Mouse (Mus musculus) frontal cortex, postnatal 36 days (tissue): ENCODE results near the gene Gm9195.
A peak's percentile ranks its signal among the peaks of the same experiment; 100 is the strongest.

Source experiments
- DNase-seq, 2 experiments: peaks; one replicate each; pipeline ENCODE4 v3.0.0; 2022; ENCODE audit warnings: low spot score in 2 of 2

Gm9195 gene

DNA sequence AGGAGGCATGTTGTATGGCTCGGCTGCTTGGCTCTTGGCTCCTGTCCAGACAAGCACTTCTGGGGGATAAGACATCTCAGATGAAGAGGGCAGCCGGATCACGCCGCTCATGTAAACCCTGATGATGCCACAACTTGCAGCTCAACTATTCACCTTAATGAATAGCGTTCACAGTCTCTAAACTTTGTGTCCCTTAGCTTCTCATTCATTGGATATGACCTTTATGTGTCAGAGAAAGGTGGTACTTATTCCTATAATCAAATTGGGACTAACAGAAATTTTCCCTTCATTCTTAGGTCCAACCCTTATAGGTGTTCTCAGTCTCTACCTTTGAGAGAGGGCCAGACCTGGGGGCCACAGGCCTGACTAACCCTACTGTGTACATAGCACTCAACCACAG is at the start of gene Gm9195:
Gm9195 (minus strand) TSS at position 101 of the 400 bp plus-strand sequence.
- no peak for DNase-seq

DNA sequence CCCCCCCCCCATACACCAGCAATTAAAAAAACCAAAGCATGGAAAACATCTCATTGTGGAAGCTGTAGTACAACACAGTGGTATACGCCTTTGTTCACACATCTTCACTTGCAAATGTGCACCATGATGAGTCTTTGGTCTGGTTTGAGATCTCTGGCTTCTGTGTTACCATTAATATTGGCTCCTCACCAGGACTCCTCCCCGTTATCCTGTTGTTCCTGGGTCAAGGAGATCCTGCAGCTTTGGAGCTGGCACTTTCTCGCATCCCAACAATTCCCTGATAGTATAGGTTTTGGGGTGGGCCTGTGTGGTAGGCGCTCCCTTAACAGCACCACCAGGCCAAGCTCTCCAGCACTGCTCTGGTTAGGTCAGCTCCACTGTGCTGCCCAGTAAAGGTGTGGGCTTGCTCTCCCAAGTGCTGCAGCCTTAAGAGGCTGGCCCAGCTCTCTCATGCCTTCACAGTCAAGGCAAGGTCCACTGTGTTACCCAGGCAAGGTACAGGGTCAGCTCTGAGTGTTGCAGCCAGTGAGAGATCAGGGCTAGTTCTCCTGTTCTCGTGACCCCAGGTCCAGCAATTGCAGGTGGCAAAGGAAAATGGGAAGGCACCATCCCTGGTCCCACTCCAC is 44.9 kb upstream of the Gm9195 start:
- no peak for DNase-seq

DNA sequence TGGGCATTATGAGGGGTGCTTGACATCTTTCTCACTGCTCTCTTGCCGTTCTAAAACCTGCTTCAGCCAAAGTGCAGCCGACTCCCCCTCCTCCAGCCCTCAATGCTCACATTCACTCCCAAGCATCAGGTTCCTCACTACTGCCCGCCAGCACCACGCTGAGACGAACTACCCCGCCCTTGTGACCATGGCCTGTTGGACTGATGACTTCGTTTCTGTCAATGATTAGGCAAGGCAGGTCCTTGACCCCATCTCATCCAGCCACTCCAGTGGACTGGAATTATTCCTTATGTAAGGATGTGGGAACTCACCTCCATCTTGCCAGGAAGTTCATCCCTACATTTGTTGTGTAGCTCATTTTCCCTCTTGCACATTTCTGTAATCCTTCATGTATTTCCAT is 42.2 kb upstream of the Gm9195 start:
- no peak for DNase-seq

DNA sequence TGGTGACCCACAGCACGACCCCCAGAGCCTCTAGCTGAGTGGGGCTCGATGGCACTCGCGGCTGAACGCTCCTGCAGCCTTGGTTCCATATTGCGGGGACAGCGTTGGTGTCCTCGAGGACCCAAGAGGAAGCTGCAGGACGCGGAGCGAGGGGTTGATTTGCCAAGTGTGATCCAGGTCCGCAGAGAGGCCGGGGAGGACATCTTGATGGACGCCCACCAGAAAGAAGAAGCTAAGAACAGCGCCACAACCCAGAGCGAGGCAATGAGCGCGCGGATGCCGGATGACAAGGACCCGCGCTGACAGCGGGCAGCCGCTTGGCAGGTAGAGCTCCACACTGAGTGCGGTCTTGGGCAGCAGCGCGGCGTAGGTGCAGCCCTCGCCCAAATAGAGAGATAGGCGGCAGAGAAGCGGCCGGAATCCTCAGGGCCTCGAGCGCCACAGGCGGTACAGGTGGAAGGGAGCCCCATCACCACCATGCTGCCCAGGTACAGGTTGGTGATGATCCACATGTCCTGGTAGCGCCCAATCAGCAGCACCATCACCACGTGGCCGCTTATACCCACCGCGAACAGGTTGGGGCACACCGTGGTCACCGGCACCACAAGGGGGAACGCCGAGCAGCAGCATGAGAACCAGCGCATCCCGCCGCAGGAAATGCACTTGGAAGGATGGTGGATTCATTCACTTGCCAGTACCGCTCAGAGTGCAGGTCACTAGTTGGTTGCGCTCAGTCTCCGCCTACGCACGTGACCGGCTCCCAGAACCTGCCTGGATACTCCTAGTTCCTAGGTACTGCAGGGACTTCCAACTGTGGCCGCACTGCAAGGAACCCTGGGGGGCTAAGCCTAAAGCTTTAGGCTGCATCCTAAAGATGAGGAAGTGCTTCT is 40.6 kb upstream of the Gm9195 start:
- peak in 1 of 2 experiments; percentile 7 for DNase-seq

DNA sequence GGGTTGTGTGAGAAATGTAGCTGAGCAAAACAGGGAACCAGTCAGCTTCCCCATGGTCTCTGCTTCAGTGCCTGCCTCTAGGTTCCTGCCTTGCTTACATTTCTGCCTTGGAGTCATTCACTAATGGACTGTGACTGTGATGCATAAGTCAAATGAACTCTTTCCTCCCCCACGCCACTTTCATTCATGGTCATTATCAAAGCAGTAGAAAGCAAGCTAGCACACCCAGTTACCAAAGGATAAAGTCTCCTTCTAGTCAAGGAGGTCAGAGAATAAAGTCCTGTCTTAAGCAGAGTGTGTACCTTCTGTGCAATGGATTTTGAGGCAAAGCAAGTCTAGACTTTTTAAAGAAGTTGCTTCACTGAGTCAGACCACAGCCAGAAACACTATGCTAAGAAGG is 35.5 kb upstream of the Gm9195 start:
- DNase-seq = no peak

DNA sequence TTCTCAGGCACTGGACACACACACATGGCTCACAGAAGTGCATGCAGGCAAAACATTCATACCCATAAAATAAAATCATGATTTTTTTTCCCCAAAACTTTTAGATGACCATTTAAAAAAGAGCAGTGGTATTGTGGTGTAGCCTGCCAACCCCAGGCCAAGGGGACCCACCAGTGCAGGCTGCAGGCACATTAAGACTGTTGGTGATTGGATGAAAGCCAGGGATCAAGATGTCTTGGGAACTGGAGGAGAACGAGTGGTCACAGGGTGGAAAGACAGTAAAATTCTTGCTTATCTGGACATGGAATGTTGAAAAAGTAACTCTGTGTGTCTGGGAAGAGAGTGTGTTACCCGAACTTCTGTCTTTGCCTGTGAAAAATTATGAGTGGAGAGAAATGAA is 27.9 kb upstream of the Gm9195 start:
- no peak for DNase-seq

DNA sequence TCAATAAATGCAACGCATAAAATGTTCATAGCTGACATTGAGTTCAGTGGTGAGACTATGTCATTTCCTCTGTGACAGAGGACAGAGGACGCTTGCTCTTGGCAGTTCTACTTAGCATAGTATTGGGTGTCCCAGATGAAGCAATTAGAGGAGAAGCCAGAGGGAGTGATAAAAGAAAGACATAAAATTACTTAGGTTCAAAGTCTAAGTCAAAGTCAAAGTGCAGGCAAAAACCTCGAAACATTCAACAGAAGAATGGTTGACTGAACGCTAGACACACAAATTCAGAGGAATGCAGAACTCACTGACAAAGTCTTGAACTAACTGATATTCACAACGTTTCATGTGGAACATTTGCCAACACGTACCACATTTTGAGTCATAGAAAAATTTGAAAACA is 27.1 kb upstream of the Gm9195 start:
- no peak for DNase-seq

DNA sequence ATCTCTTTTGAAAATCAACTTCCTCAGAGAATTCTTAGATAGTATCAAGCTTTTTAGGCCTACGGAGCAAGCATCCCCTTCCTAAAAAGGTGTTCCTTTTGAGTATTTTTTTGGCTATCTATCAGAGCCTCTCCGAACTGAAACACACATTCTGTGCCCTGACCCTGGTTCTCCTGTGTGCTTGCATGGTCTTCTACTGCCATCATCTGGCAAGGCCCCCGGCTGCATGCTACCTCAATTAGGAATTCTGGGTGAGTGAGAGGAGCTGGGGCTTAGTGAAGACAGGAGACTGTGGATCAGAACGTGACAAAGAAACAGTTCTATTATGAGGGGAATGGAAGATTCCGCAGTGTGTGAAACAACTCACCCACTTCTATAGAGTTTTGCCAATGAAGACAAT is 24.7 kb upstream of the Gm9195 start:
- peak; percentile 42 to 54 for DNase-seq

DNA sequence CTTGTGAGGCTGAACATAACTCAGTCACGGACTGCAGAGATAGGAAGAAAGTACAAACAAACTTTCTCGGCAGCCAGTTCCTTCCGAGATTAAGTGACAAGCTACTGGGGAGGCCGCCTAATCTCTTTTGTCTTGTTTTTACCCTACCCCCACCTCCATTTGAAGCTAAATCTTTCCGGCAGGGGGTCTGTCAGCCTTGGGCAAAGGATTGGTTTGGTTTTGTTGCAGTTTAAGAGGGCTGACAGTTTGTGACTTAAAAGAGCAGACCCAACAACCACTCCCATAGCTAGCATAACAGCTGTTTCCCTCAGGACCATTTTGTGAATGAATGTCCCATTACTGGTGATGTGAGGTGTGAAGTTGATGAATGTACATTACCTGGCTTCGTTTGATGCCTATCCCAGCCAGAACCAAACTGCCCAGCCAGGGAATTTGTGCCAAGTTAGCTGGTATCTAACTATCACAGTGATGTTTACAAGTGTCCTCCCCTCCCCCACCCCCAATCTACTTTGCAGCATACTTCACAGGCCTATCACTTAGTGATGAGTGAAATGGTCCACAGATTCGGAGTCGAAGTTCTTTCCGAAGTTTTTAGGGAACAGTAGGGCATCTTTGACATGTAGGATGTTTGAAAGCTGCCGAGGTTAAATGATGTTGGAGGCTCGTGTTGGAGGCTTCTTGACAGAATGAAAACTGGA is 15.2 kb upstream of the Gm9195 start:
- no peak for DNase-seq

DNA sequence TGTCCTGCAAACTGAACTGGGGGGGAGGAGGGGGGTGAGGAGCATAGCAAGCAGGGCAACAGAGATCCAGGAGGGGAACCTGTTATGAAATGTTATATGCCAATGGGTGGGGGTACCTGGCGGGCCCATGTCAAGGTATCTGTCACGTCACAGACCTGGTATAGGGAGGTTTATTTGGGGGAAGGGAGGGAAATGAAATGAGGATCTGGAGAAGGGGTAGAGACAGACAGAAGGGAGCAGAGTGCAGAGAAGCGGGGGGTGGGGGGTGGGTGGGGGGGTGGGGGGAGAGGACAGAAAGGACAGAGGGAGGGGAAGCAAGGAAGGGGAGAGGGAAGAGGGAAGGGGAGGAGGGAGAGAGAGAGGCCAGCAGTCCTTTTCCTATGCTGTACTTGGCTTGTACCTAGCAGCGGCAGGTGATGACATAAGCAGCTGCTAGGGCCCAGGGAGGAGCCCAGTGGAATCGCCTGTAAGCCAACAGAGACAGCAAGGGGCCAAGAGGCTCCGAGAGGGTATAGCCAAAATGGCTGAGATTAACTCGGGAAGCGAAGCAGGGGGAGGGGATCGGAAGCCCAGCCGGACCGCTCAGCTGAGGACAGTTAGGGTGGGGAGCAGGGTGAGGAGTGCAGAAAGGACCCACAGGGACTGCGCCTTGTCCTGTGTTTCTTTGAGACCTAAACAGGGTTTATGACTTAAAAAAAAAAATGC is 14.5 kb upstream of the Gm9195 start:
- no peak for DNase-seq

DNA sequence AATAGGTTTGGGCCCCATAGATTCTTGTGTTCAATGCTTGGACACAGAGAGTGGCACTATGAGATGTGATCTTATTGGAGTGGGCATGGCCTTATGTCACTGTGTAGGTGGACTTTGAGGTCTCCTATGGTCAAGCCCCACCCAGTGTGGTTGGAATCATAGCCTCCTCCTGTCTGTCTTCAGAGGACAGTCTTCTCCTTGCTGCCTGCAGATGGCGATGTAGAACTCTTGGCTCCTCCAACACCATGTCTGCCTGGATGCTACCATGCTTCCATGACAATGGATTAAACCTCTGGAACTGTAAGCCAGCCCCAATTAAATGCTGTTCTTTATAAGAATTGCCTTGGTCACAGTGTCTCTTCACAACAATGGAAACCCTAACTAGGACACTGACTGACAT is 13.3 kb upstream of the Gm9195 start:
- DNase-seq = no peak

DNA sequence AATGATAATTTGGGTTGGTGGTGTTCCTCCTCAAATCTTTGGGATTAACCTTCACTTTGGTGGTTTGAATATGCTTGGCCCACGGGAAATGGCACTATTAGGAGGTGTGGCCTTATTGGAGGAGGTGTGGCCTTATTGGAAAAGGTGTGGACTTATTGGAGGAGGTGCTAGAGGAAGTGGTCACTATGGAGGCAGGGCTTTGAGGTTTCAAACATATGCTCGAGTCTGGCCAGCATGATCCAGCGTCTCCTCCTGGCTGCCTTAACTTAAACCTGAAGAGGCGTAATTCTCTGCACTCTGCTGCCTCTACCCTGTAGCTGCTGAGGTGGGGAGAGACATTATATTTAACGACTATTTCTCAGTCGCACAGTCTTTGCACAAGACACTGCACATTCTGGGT is 11.6 kb upstream of the Gm9195 start:
- DNase-seq = no peak

DNA sequence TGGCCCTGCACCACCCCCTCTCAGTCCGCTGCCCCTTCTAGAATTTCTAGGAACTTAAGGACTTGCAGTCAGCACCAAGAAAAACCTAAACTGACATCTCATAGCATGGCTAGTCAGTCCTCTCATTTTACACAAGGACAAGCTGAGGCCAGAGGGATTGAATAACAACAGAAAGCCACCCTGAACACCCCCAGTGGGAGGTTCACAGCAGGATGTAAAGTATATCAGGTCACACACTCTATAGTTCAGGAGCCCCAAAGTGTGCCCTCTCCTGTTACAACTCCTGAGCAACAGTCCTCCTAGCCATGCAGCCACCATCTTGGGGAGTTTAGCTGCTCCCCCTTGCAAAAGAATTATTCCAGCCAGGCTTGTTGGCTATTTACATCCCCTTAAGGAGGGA is 2.1 kb upstream of the Gm9195 start:
- DNase-seq = no peak

DNA sequence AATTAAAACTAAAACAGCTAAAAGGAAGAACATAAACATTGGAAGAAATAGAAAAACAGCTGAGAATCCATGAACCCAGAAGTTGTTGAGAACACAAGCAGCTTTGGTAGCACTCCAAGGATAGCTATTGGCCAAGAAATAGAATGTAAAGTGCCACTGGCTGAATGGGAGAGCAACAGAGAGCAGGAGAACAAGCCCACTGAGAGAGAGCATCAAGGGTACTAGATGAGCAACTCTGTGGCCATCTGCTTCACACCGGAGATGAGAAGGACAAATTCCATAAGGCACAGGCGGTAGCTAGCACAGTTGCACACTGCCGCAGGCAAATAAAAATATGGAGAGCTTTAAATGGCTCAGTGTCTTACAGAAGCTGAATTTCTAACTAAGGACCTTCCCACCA is 1.3 kb downstream of the Gm9195 start:
- DNase-seq = peak; percentile 7 to 20

DNA sequence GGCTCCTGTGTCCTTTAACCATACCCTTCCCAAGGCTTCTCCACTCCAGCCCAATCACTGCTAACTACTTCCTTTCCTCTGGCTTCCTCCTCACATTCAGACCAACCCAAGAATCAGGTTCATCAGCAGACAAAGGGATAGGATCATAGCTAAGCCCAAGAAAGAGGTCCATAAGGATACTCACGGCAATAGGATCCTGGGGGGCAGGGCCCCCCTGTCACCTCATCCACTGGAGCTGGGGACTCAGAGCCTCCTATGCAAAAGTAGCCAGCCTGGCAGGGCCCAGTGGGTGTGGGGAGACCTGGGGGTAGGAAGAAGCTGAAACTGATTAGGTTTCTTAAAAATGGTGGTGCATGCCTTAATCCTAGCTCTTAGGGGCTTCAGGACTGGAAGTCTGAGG is 17.1 kb downstream of the Gm9195 start:
- DNase-seq = no peak

DNA sequence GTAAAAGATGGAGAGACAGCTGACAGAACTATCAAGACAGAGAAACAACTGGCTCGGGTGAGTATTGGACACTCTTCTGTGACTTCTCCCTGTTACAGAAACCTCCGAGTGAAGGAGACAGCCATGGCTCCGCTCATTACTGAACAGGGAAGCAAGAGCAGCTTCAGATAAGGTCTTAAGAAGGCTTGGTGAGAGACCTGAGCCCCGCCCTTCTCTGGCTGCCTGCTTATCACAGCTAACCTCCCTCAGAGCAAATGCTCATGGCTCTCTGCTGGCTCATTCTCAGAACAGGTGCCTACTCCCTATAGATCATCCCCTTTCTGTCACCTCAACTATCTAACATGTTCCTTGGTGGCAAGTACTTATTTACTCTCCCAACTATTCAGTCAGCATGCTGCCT is 23.2 kb downstream of the Gm9195 start:
- no peak for DNase-seq

DNA sequence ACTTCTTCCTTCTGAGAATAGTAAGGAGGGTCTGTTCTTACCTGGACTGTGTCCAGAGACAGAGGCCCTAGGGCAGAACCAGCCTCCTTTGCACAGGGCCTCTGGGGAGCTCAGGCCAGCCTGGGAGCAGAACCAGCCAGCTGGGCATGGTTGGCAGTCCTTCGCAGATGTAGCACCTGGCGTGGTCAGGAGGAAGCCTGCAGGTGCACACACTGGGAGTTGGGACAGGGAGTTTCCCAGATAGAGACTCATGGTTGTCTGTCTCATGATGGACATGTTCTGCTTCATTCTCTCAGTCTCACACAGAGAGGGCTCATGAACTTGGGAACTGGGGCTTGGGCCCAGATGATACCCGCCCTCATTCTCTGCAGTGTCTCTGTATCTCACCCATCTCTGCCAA is 25.3 kb downstream of the Gm9195 start:
- DNase-seq = no peak

DNA sequence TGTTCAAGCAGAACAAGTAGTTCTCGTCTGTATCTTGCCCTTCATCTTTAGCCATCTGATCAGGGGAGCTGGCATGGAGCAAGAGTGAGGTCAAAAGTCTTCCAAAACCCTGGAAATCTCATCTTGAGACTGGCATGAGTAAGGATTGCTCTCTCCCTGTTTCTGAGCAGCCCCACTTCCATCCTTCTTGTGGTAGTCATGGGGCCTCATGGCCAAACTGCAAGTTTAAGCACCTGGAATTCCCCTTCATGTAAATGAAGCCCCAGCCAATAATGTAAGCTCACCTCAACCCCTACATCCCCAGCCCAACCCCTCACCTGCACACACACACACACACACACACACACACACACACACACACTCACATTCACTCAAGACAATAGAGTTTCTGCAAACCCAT is 30.0 kb downstream of the Gm9195 start:
- no peak for DNase-seq

DNA sequence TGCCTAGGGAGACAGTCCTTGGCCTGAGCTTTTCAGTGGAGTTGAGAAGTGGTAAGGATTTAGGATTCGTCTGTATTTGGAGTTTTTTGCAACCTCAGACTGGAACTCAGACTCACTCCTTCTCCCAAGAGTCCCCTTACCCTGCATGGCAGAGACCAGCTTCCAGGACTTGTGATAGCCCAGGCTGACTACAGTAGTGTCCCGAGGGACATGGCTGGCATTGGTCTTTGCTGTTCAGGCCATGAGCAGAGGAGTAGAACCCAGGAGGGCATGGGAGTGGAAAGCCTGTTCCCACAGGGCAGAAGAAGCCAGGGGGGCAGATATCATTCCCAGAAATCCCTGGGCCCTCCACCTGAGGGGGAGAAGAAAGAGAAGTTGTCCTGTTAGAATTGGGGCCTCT is 31.3 kb downstream of the Gm9195 start:
- no peak for DNase-seq

DNA sequence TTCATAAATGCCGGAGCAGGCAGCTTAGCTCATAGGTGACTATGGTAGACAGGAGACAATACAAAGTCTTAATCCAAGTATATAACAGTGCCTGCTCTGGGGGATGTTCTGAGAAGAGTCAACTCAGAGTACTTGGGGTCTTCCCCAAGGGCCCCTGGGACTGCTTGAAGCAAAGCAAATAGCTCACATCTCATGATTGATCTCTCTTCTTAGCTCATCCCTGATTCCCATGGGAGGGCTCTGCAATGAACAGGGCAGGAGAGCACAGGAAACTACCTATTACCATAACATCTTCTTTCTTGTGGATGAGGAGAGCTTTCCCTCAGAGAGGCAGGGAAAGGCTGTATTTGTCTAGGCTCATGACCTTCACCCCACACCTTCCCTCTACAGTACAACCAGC is 32.7 kb downstream of the Gm9195 start:
- no peak for DNase-seq

DNA sequence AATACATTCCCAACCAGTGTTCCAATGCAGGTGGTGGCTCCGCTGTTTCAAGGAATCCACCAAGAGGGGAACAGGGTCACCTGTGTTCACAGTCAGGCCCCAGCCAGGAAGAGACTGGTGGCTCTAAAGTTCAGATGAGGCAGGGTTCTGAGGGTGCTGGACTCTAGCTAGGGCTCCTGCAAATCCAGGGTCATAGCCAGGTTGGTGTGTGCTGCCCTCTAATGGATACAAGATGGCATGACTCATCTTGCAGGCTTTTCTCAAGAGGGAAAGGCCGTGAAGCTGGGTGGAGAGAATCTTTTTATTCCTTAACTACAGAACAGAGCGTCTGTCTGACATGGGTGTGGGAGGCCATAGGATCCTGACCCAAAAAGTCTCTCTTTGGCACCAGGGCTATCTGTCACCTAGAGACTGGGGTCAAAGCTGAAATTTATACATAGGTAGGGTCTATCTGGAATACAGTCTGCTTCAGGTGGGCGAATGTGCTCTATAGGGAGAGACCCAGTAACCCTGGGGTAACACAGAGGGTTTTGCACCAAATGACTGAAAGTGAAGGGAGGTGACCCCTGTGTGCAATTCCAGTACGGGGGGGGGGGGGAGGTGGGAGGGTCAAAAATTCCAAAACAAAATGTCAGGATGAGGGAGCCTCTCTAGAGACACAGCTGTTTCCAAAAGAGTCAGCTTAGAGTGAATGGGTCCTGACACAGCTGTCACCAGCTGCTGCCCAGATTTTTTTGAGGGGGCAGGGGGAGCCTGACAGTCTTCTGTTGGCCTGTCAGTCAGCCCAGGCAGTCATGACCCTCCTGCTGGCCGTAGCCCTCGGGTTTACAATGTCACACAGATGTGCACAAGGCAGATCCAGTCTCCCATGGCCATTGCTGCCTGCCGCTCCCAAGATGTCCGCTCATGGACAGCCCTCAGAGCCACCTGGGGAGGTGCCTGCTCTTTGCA is 44.2 kb downstream of the Gm9195 start:
- peak; percentile 3 to 13 for DNase-seq
